Mouse (Mus musculus) midbrain, embryonic 11.5 days (tissue): Measurements from ENCODE around the gene D630045J12Rik. TPM values are rescaled to one million over a fixed set of nuclear protein-coding genes. Genes with fewer than 3 reads are reported as not detected.
A peak's percentile ranks its signal among the peaks of the same experiment; 100 is the strongest.

ENCODE experiments used
- ATAC-seq: fragments of 200-750 bp; cut with Nextera tagmentation; 2 replicates; pipeline ENCODE4 v1.8.0; 2017; ENCODE audit warnings: moderate TSS enrichment, moderate library complexity; ENCODE audit not compliant: low FRiP score
- DNase-seq: peaks from one replicate; pipeline ENCODE4 v3.0.0; 2015; ENCODE audit warnings: low spot score; ENCODE audit errors: missing footprints
- H3K27ac ChIP-seq: fragments of 300-500 bp; sonication (generic); 2 replicates; pipeline ENCODE4 v1.5.1; 2014; ENCODE audit warnings: low read depth, low read length
- H3K27me3 ChIP-seq: fragments of 300-500 bp; sonication (generic); 2 replicates; pipeline ENCODE4 v1.6.1; 2014; ENCODE audit warnings: mild to moderate bottlenecking, low read length, moderate library complexity, mixed read lengths; ENCODE audit not compliant: control insufficient read depth, insufficient read depth
- H3K36me3 ChIP-seq: fragments of 300-500 bp; sonication (generic); 2 replicates; pipeline ENCODE4 v1.6.1; 2014; ENCODE audit warnings: mild to moderate bottlenecking, low read length, moderate library complexity, mixed read lengths; ENCODE audit not compliant: control insufficient read depth, insufficient read depth
- H3K4me1 ChIP-seq: fragments of 300-500 bp; sonication (generic); 2 replicates; pipeline ENCODE4 v1.6.1; 2014; ENCODE audit warnings: low read length; ENCODE audit not compliant: control insufficient read depth, insufficient read depth
- H3K4me2 ChIP-seq: fragments of 300-500 bp; sonication (generic); 2 replicates; pipeline ENCODE4 v1.6.1; 2014; ENCODE audit warnings: mild to moderate bottlenecking, moderate library complexity
- H3K4me3 ChIP-seq: fragments of 300-500 bp; sonication (generic); 2 replicates; pipeline ENCODE4 v1.5.1; 2014; ENCODE audit warnings: low read depth, low read length
- H3K9ac ChIP-seq: fragments of 300-500 bp; sonication (generic); 2 replicates; pipeline ENCODE4 v1.6.1; 2014; ENCODE audit warnings: low read length
- H3K9me3 ChIP-seq: fragments of 300-500 bp; sonication (generic); 2 replicates; pipeline ENCODE4 v1.6.1; 2016; ENCODE audit warnings: low read length; ENCODE audit not compliant: control insufficient read depth
- WGBS: fragments of 180-500 bp; shearing (Covaris S2); extraction: QIAGEN DNeasy Blood & Tissue Kit; methylation state at CpG from one replicate; pipeline ENCODE4 v1.1.7; 2014; 5-methylcytosine and 5-hydroxymethylcytosine counted together
- polyA plus RNA-seq: library from polyadenylated mRNA; unstranded; fragments of >200 nt; fragmentation: Nextera tagmentation; extraction: Ambion mirVana; gene quantifications from 2 replicates; pipeline ENCODE4 v1.2.1, GENCODE M21; 2014

Gene D630045J12Rik
- 9.7 and 10.1 TPM in 2 replicates for polyA plus RNA-seq

- H3K27ac ChIP-seq = peak within 1 kb of the TSS; percentile 71
- ATAC-seq (peak; percentile 96), DNase-seq (peak; percentile 97)
- WGBS = under 1% methylated on average over 81 of the region's 118 CpGs
- H3K4me2 ChIP-seq = peak within 1 kb of the TSS; percentile 73
- no peaks in the 10 kb centered on the region for H3K36me3 ChIP-seq
- peak within 1 kb of the TSS; percentile 88 for H3K4me3 ChIP-seq
- H3K9ac ChIP-seq = peak within 1 kb of the TSS; percentile 98
- H3K9me3 ChIP-seq = no peaks in the 10 kb centered on the region
- peaks cover 18% of the 10 kb centered on the region for H3K4me1 ChIP-seq
- H3K27me3 ChIP-seq = no peaks in the 10 kb centered on the region
Measured at GRCm38 (mm10) chr6:38253736-38254641, at the start of gene D630045J12Rik. TSS of gene D630045J12Rik (minus strand) at chr6:38254009.

- H3K9ac ChIP-seq = peak within 1 kb of the TSS; percentile 96
- peaks cover 9% of the 10 kb centered on the region; the same call in 1 of the 2 replicates for H3K36me3 ChIP-seq
- H3K4me2 ChIP-seq = peak within 1 kb of the TSS; percentile 68
- H3K27ac ChIP-seq = peak within 1 kb of the TSS; percentile 89
- DNase-seq (peak; percentile 98), ATAC-seq (peak; percentile 96)
- peak within 1 kb of the TSS; percentile 70 for H3K4me3 ChIP-seq
- peaks cover 14% of the 10 kb centered on the region for H3K27me3 ChIP-seq
- WGBS = under 1% methylated on average over 63 of the region's 70 CpGs
- H3K9me3 ChIP-seq = no peaks in the 10 kb centered on the region
- 0 out of 2 replicates have a peak, but pooled peaks cover 3% of the 10 kb centered on the region for H3K4me1 ChIP-seq
Measured at GRCm38 (mm10) chr6:38298761-38299401, 45.1 kb upstream of the D630045J12Rik start, which contains the start of gene Zc3hav1l. TSS of gene Zc3hav1l (minus strand) at chr6:38299259.

GRCm38 (mm10) chr6:38298246-38298635 lies 44.4 kb upstream of the D630045J12Rik start:
- Histone ChIP-seq H3K27ac (peak overlapping the region; percentile 89), H3K9me3 (no peaks in the 10 kb centered on the region), H3K27me3 (peaks cover 14% of the 10 kb centered on the region), H3K36me3 (peaks cover 9% of the 10 kb centered on the region; the same call in 1 of the 2 replicates), H3K9ac (peak overlapping the region; percentile 96), H3K4me2 (peak overlapping the region; percentile 68), H3K4me1 (0 out of 2 replicates have a peak, but pooled peaks cover 3% of the 10 kb centered on the region), H3K4me3 (peak overlapping the region; percentile 70)
- DNase-seq = peak; percentile 96
- WGBS = under 1% methylated on average over 10 of the region's 10 CpGs
- ATAC-seq = peak; percentile 43

- peaks cover 3% of the 10 kb centered on the region; the same call in 1 of the 2 replicates for H3K4me1 ChIP-seq
- H3K27me3 ChIP-seq = peaks cover 14% of the 10 kb centered on the region
- WGBS = 50% methylated on average over 12 of the region's 12 CpGs
- H3K4me2 ChIP-seq = peak overlapping the region; percentile 68
- H3K9ac ChIP-seq = peak overlapping the region; percentile 96
- no peaks in the 10 kb centered on the region for H3K9me3 ChIP-seq
- H3K27ac ChIP-seq = no peak overlapping the region; the same call in 1 of the 2 replicates
- DNase-seq = no peak
- peaks cover 9% of the 10 kb centered on the region; the same call in 1 of the 2 replicates for H3K36me3 ChIP-seq
- H3K4me3 ChIP-seq = peak overlapping the region; percentile 70
- ATAC-seq = no peak
Measured at GRCm38 (mm10) chr6:38297580-38298245, 43.9 kb upstream of the D630045J12Rik start.

- peaks cover 7% of the 10 kb centered on the region; the same call in 1 of the 2 replicates for H3K4me1 ChIP-seq
- H3K9ac ChIP-seq = no peak overlapping the region
- peaks cover 15% of the 10 kb centered on the region; the same call in 1 of the 2 replicates for H3K36me3 ChIP-seq
- ATAC-seq (no peak), DNase-seq (no peak)
- H3K9me3 ChIP-seq = no peaks in the 10 kb centered on the region
- H3K27me3 ChIP-seq = peaks cover 28% of the 10 kb centered on the region
- H3K27ac ChIP-seq = no peak overlapping the region
- H3K4me3 ChIP-seq = no peak overlapping the region
- WGBS = 43% methylated on average over 3 of the region's 3 CpGs
- no peak overlapping the region for H3K4me2 ChIP-seq
Measured at GRCm38 (mm10) chr6:38293708-38294107, 39.9 kb upstream of the D630045J12Rik start.

GRCm38 (mm10) chr6:38292871-38293646 lies 39.2 kb upstream of the D630045J12Rik start:
- peak overlapping the region; percentile 12; the same call in 1 of the 2 replicates for H3K9ac ChIP-seq
- peak; percentile 85 for ATAC-seq
- H3K4me3 ChIP-seq = no peak overlapping the region
- peaks cover 7% of the 10 kb centered on the region; the same call in 1 of the 2 replicates for H3K4me1 ChIP-seq
- peak; percentile 89 for DNase-seq
- peak overlapping the region; percentile 9; the same call in 1 of the 2 replicates for H3K4me2 ChIP-seq
- H3K27me3 ChIP-seq = peaks cover 28% of the 10 kb centered on the region
- peak overlapping the region; percentile 73; the same call in 1 of the 2 replicates for H3K27ac ChIP-seq
- WGBS = 12% methylated on average over 11 of the region's 11 CpGs
- H3K36me3 ChIP-seq = peaks cover 15% of the 10 kb centered on the region; the same call in 1 of the 2 replicates
- no peaks in the 10 kb centered on the region for H3K9me3 ChIP-seq

- H3K27ac ChIP-seq = no peak overlapping the region
- H3K36me3 ChIP-seq = peaks cover 12% of the 10 kb centered on the region
- H3K9me3 ChIP-seq = no peaks in the 10 kb centered on the region; the same call in 1 of the 2 replicates
- no peak for ATAC-seq
- WGBS = 98% methylated on average over 19 of the region's 19 CpGs
- H3K27me3 ChIP-seq = no peaks in the 10 kb centered on the region
- no peaks in the 10 kb centered on the region for H3K4me1 ChIP-seq
- H3K9ac ChIP-seq = no peak overlapping the region
- H3K4me3 ChIP-seq = no peak overlapping the region
- H3K4me2 ChIP-seq = no peak overlapping the region
- DNase-seq = no peak
Measured at GRCm38 (mm10) chr6:38284422-38284821, 30.6 kb upstream of the D630045J12Rik start.

GRCm38 (mm10) chr6:38264466-38264865 lies 10.7 kb upstream of the D630045J12Rik start:
- ATAC-seq (no peak), DNase-seq (no peak)
- Histone ChIP-seq H3K9ac (no peak overlapping the region), H3K27ac (no peak overlapping the region), H3K36me3 (no peaks in the 10 kb centered on the region), H3K4me1 (no peaks in the 10 kb centered on the region), H3K9me3 (no peaks in the 10 kb centered on the region), H3K27me3 (no peaks in the 10 kb centered on the region), H3K4me2 (no peak overlapping the region), H3K4me3 (no peak overlapping the region)
- 80% methylated on average over 7 of the region's 7 CpGs for WGBS
